Mouse (Mus musculus): ENCODE measurements around the gene Cotl1. TPM values are rescaled to one million over a fixed set of nuclear protein-coding genes. Genes with fewer than 3 reads are reported as not detected.
A peak's percentile ranks its signal among the peaks of the same experiment; 100 is the strongest.

Gene Cotl1
- total RNA-seq, 2 experiments from 2014 or later: 17.3 to 20.2 TPM

- intact Hi-C loops (cut with DNase I): no loop called here
- no peak for DNase-seq (ENCODE audit: low spot score)
These were observed 15.5 kb downstream of the Cotl1 start for GRCm38 (mm10) chr8:119824809-119825273.

DNA sequence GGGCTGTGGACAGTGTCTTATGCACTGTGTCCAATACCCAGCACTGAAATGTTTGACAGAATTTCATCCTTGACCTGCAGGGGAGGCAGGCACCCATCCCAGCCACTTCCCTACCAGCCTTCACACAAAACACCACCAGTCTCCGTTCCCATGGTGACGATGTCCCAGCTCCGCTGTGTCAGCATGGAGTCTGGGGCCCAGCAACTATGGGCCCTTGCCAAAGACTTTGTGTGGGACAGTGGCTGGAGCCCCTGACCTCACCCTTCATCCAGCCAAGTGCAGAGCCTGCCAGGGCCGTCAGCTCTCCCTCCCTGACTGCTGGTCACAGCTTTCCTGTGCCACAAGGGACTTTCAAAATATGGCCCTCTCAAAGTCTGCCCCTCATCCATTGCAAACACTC is 16.2 kb downstream of the Cotl1 start:
- intact Hi-C loops (cut with DNase I): no loop called here
- DNase-seq (ENCODE audit: low spot score): peak; percentile 52

DNA sequence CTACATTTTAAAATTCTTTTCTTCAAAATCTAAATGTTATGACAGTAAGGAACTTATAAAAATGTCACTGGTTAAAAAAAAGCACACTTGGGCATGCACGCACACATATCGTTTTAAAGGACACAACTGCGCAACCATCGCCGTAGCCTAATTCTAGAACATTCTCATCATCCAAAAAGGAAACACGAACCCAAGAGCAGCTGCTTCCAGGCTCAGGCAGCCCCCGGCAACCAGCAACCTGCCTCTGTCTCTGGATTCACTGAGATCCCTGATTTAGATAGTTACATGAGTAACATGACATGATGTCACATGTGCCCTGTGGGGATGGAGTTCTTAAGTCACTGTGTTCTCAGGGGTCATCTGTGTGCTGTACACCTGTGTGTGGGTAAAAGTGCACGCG is 17.1 kb downstream of the Cotl1 start:
- intact Hi-C loops (cut with DNase I): no loop called here
- no peak for DNase-seq (ENCODE audit: low spot score)

- DNase-seq (ENCODE audit: low spot score): no peak
These were observed 18.7 kb downstream of the Cotl1 start for GRCm38 (mm10) chr8:119821691-119822090.

GRCm38 (mm10) chr8:119819976-119820375 is 20.4 kb downstream of the Cotl1 start:
- intact Hi-C loops (cut with DNase I): no loop called here
- DNase-seq (ENCODE audit: low spot score): no peak

More at GRCm38 (mm10) chr8:119821691-119822090, 18.7 kb downstream of the Cotl1 start:
- intact Hi-C loops (cut with DNase I): no loop called here

GRCm38 (mm10) chr8:119819316-119819715 is 21.0 kb downstream of the Cotl1 start:
- intact Hi-C loops (cut with DNase I): no loop called here
- no peak for DNase-seq (ENCODE audit: low spot score)

DNA sequence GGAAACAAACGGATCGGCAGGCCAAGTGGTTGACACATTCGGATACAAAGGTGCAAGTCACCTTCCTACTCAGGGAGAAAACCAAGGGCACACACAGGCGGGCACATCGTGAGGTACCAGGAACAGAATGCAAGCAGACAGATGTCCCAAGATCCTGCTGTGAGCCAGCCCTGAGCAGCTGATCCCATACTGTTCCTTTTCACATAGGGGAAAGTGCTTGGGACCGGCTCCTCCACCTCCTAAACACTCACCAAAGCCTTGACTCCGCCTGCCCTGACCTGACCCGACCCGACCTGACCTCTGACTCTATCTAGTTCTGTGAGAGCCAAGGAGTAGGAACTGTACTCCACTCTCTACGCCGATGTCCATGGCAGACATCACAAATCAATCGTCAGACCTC is 22.9 kb downstream of the Cotl1 start:
- intact Hi-C loops (cut with DNase I): no loop called here
- no peak for DNase-seq (ENCODE audit: low spot score)

DNA sequence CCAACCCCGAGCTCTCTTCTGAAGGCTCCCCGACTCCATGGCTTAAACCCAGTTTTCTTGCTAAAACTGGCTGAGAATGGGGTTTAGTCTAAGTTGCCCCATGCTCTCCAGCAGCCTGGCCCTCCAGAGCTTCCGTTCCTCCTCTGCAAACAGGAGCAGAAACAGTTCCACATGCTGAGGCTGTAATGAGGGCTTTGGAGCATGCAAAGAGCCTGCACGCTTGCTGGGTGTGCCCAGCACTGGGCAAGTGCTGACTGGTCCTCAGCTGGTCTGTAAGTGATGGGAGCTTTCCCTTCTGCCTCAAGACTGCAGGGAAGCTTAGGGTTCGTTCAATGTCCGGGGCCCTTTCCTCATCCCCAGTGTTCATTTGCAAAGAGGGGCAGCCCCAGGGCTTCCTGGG is 24.1 kb downstream of the Cotl1 start:
- intact Hi-C loops (cut with DNase I): no loop called here
- no peak for DNase-seq (ENCODE audit: low spot score)

- no peak for DNase-seq (ENCODE audit: low spot score)
- intact Hi-C loops (cut with DNase I): no loop called here
These were observed 27.5 kb downstream of the Cotl1 start for GRCm38 (mm10) chr8:119812650-119813431.

- DNase-seq (ENCODE audit: low spot score): no peak
- intact Hi-C loops (cut with DNase I): no loop called here
These were observed 28.4 kb downstream of the Cotl1 start for GRCm38 (mm10) chr8:119811925-119812324.

DNA sequence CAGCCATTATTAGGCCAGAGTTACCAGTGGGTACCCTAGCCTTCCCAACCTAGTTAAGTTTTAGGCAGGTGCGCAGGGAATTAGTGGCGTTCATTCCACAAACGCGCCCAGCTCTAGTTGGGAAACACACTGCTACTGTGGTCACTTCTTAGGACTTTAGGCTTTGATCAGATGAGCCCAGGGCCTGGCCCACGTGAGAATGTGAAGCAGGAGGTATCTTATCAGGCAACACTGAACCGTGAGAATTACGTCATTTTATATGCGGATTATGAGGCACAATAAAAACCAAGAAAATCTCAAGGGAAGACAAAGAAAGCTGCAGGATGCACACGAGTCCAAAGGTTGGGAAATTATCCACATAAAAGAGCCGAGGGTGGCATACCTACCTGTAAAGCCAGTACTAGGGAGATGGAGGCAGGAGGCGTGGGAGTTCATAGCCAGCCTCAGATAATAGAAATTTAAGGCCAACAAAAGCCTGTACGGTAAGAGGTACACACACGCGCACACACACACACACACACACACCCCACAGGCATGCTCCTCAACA is 29.3 kb downstream of the Cotl1 start:
- intact Hi-C loops (cut with DNase I): no loop called here
- DNase-seq (ENCODE audit: low spot score): no peak

DNA sequence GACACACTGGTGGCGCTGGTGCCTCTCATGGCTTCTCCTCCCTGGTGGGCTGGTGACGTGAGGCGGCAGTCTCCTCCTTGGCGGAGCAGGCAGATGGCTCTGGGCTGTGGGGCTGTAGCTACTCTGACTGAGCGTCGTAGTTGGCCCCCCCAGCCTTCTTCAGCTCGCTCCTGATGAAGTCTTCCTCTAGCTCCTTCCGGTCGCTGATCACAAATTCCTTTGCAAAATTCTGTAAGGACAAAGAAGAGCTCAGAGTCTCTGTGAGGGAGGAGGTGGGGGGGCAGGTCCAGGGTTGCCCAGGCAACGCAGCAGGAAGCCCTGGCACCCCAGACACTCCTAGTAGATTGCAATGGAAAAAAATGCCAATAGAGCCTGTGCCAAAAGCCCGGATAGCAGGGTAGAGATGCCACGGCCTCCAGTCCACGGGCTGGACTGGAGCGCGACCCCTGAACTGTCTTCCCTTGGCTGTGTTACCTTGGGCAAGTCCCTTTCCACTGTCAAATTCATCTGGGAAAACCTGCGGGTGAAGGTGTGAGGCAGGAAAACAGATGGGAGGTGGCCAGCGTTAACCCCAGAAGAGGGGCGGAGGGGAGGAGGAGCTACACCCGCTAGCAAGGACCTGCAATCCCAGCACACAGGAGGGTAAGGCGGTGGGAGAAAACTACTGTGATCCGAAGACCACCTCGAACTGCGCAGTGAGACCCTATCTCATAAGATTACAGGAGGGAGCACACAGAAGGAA is 30.0 kb downstream of the Cotl1 start:
- intact Hi-C loops (cut with DNase I): no loop called here
- DNase-seq (ENCODE audit: low spot score): no peak

DNA sequence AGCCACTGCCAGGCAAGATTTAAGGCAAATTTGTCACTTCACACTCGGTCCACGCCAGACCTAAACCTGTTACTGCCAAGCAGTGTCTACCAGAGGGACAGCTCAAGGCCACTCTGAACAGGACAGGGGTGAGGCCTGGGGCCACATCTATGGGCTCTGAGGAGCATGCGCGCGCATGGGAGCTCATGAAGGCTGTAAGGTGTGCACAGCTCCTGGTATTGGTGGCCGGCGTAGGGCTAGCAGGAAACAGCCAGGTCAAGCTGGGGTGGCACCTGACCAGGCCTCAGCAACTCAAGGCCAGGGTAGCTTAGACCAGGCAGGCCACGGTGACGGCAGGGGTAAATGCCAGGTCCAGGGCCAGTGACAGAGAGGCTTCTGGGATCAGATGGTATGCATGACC is 30.7 kb downstream of the Cotl1 start:
- intact Hi-C loops (cut with DNase I): no loop called here
- no peak for DNase-seq (ENCODE audit: low spot score)

- no peak for DNase-seq (ENCODE audit: low spot score)
- intact Hi-C loops (cut with DNase I): no loop called here
These were observed 32.7 kb downstream of the Cotl1 start for GRCm38 (mm10) chr8:119807687-119808086.

DNA sequence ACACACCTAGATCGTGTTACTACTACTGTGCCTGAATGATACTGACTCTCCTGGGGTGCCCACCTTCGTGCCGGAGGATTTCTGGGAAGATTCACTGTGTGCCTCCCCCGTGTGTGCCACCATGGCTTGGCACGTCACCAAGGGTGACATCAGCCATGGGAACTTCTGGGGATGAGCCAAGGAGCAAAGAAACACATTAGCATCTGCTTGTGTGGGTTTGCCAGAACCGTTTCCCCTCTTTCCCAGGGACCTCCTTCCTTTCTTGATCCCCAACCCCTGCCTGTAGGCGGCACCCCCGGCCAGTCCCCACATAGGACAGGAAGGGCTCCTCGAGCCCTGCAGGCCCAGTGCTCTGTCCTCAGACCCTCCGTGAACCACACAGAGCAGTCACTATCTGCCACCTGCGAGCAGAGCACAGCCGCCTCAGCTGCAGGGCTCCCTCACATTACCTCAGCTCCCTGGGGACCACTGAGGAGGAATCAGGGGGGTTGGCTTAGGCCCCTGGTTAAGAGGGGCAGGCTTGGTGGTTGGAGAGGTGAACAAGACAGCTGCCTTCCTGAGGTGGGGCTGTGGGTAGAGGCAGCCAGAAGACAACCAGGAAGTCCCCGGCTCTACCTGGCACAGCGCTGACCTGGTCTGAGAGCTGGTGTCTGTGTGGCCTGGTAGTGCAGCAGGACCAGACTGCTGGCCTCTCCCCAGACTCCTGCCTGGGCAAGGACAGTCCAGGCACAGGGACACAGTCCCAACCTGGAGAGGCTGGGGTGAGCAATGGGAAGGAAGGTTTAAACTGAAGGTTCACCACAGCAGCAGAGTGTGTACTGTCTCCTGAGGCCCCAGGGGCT is 33.7 kb downstream of the Cotl1 start:
- no peak for DNase-seq (ENCODE audit: low spot score)
- intact Hi-C loops (cut with DNase I): no loop called here

DNA sequence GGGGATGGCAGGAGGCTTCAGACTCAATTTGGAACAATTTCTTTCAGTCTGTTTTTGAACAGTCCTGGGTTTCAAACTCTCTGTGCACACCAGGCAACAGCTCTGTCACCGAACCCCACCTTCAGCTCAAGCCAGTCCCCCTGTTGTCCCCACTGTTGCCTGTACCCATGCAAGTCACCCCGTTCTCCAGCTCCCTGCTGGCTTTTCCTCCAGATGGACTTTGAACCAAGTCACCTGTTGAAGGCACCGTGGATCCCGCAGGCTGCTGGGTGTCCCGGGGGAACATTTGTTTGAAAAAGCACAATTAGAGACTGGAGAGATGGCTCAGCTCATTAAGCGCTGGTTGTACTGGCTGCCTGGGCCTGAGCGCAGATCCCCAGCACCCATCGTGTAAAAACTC is 35.1 kb downstream of the Cotl1 start:
- intact Hi-C loops (cut with DNase I): no loop called here
- DNase-seq (ENCODE audit: low spot score): no peak

- intact Hi-C loops (cut with DNase I): no loop called here
- no peak for DNase-seq (ENCODE audit: low spot score)
These were observed 37.8 kb downstream of the Cotl1 start for GRCm38 (mm10) chr8:119802592-119802991.

- intact Hi-C loops (cut with DNase I): no loop called here
These were observed 39.2 kb downstream of the Cotl1 start for GRCm38 (mm10) chr8:119801168-119801567.

DNA sequence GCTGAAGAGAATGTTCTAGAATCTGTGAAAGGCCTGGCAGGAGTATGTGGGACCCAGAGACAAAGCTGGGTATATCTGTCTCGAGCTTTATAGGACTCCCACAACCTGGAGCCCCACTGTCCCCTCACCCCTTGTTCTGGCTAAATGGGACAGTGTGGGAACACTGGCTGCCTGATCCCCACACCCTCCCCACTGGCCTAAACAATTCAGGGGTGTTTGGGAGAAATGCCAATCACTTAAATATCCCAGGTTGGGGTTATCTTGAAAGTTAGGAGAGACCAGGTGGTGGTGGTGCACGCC is 41.4 kb downstream of the Cotl1 start:
- intact Hi-C loops (cut with DNase I): no loop called here

More at GRCm38 (mm10) chr8:119801168-119801567, 39.2 kb downstream of the Cotl1 start:
- DNase-seq (ENCODE audit: low spot score): no peak

More for the DNA sequence above, 41.4 kb downstream of the Cotl1 start:
- no peak for DNase-seq (ENCODE audit: low spot score)
